Mouse (Mus musculus) cerebellum, adult 2 months (tissue): ENCODE measurements at regions not wholly inside any gene's neighbourhood (a gene's known extent, or its start where the extent isn't known, plus 50 kb on each side); places are given as distances from the start of the nearest gene placed in this dataset.

Experiments used
- DNase-seq, 2 experiments: peaks; one replicate each; pipeline ENCODE4 v3.0.0; 2021
- H3K27ac ChIP-seq: fragments of 200-500 bp; 2 replicates; pipeline ENCODE4 v1.5.1; 2012; ENCODE audit warnings: low read length, control low read depth, inconsistent platforms; ENCODE audit not compliant: insufficient read depth
- H3K27me3 ChIP-seq: fragments of 200-500 bp; 2 replicates; pipeline ENCODE4 v1.6.1; 2012; ENCODE audit warnings: inconsistent platforms, mild to moderate bottlenecking, low read length, moderate library complexity; ENCODE audit not compliant: control insufficient read depth, insufficient read depth
- H3K4me1 ChIP-seq: fragments of 200-500 bp; 2 replicates; pipeline ENCODE4 v1.6.1; 2011; ENCODE audit warnings: low read length; ENCODE audit not compliant: control insufficient read depth, insufficient read depth
- H3K4me3 ChIP-seq: fragments of 200-500 bp; replicated peaks from 2 replicates; pipeline ENCODE3; 2011; ENCODE audit warnings: mild to moderate bottlenecking, low read depth, low read length, control low read depth; ENCODE audit not compliant: insufficient read depth
- CTCF ChIP-seq: fragments of 200-500 bp; IDR thresholded peaks from 2 replicates; pipeline ENCODE4 v1.5.1; 2011; ENCODE audit warnings: low read depth, mild to moderate bottlenecking, control low read depth, low read length, moderate library complexity, borderline replicate concordance; ENCODE audit not compliant: insufficient read depth
- POLR2A ChIP-seq: fragments of 200-500 bp; IDR thresholded peaks from 2 replicates; pipeline ENCODE4 v1.6.1; 2011; ENCODE audit warnings: low read length, control low read depth, borderline replicate concordance; ENCODE audit not compliant: insufficient read depth
- WGBS: fragments of 180-500 bp; shearing (Covaris S2); methylation state at CpG from one replicate; pipeline ENCODE4 v1.1.7; 2018; 5-methylcytosine and 5-hydroxymethylcytosine counted together

GRCm38 (mm10) chr4:12461701-12462100 lies 289.9 kb upstream of the Fam92a start:
- no peak for TF ChIP-seq CTCF
- no peak for TF ChIP-seq POLR2A
- WGBS, result 88% methylated on average over 2 of the region's 2 CpGs
- Histone ChIP-seq H3K27me3 (no peaks in the 10 kb centered on the region), H3K4me3 (no peak overlapping the region), H3K27ac (no peak overlapping the region), H3K4me1 (no peaks in the 10 kb centered on the region; the same call in 1 of the 2 replicates)
- DNase-seq, result no peak

GRCm38 (mm10) chr4:12461251-12461650 lies 289.4 kb upstream of the Fam92a start:
- H3K27me3 ChIP-seq, result no peaks in the 10 kb centered on the region
- 50% methylated on average over 4 of the region's 4 CpGs for WGBS
- no peak for DNase-seq
- no peak overlapping the region for H3K4me3 ChIP-seq
- no peaks in the 10 kb centered on the region; the same call in 1 of the 2 replicates for H3K4me1 ChIP-seq
- H3K27ac ChIP-seq, result no peak overlapping the region
- TF ChIP-seq POLR2A, result no peak
- TF ChIP-seq CTCF, result no peak

GRCm38 (mm10) chr4:12457978-12458597 lies 286.3 kb upstream of the Fam92a start:
- Histone ChIP-seq H3K27ac (no peak overlapping the region), H3K4me3 (no peak overlapping the region), H3K27me3 (no peaks in the 10 kb centered on the region; the same call in 1 of the 2 replicates), H3K4me1 (no peaks in the 10 kb centered on the region; the same call in 1 of the 2 replicates)
- DNase-seq, result no peak
- TF ChIP-seq CTCF, result no peak
- TF ChIP-seq POLR2A, result no peak
- 85% methylated on average over 8 of the region's 8 CpGs for WGBS

- no peak for DNase-seq
- TF ChIP-seq CTCF (no peak), POLR2A (no peak)
- Histone ChIP-seq H3K4me1 (no peaks in the 10 kb centered on the region), H3K4me3 (no peak overlapping the region), H3K27me3 (no peaks in the 10 kb centered on the region; the same call in 1 of the 2 replicates), H3K27ac (no peak overlapping the region)
- 69% methylated on average over 2 of the region's 2 CpGs for WGBS
These were observed 280.3 kb upstream of the Fam92a start for GRCm38 (mm10) chr4:12452086-12452485.

DNA sequence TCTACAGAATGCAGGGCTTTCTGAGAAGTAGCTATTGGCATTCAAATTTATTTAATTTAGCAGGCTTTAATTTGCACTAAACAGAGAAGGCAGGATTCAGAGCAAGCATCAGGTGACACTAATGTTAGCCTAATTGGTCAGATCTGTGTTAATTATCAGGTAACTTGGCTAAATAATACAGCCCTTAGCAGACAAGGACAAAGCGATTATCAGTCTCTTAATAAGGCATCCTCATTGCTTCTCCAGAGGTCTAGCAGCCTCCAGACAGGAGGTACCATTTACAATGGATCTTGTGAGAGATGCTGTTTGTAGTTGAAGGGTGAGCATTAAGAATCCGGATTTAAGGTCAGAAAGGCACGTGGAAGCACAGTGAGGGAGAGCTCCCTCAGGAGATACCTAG lies 253.7 kb upstream of the Fam92a start:
- Histone ChIP-seq H3K27me3 (no peaks in the 10 kb centered on the region), H3K4me1 (no peaks in the 10 kb centered on the region), H3K4me3 (no peak overlapping the region), H3K27ac (no peak overlapping the region)
- DNase-seq, result no peak
- TF ChIP-seq CTCF (no peak), POLR2A (no peak)
- 66% methylated on average over 3 of the region's 3 CpGs for WGBS

DNA sequence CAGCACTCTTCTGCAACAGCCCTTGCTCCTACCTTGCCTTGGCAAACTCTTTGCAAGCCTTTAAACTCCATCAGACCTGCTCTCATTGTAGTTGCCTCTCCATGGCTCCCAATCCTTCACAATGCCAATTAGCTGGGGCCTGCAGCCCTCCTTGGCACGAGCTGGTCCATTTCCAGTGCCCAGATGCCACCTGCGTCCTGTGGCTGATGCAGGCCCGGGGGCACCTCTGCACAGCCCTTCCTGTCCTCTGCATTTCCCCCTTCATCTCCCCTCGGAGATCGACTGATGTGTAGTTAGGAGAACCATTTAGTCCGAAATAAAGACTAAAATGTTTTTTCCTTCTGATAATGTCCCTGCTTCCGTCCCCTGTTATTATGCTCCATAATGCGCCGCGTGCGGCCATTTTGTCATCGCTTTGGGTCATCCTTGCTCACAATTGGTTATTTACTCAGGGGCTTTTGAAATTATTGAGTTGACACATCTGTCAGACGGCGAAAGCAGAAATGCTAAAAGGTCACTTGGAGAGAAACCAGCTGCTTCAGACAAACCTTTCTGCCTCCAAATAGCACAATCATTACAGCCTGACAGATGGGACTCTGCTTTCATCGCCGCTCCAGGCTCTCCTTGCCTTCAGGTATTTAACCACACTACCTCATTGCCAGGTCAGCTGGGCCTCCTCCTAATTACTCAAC lies 250.0 kb upstream of the Fam92a start:
- no peak for TF ChIP-seq POLR2A
- TF ChIP-seq CTCF, result no peak
- WGBS, result 69% methylated on average over 16 of the region's 16 CpGs
- Histone ChIP-seq H3K27ac (no peak overlapping the region), H3K4me3 (no peak overlapping the region), H3K27me3 (no peaks in the 10 kb centered on the region), H3K4me1 (no peaks in the 10 kb centered on the region)
- DNase-seq, result no peak

GRCm38 (mm10) chr4:12418086-12418485 lies 246.3 kb upstream of the Fam92a start:
- no peak overlapping the region for H3K27ac ChIP-seq
- no peaks in the 10 kb centered on the region for H3K27me3 ChIP-seq
- TF ChIP-seq CTCF, result no peak
- no peak overlapping the region for H3K4me3 ChIP-seq
- H3K4me1 ChIP-seq, result no peaks in the 10 kb centered on the region
- 45% methylated on average over 3 of the region's 3 CpGs for WGBS
- no peak for DNase-seq

DNA sequence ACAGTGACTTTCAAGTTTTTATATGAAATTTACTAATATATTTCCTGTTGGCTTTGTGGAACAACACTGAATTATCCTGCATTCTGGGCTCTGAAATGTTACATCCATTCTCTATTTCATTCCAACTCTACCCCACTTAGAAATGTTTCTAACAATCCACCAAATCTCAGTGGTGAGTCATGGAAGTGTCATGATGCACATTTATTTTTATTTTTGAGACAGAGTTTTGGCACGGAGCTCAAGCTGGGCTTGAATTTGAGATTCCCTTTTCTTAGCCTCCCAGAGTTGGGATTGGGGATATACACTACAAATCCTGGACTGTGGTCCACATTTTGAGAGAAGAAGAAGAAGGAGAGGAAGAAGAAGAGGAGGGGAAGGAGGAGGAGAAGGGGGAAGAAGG lies 223.5 kb upstream of the Fam92a start:
- DNase-seq, result no peak
- WGBS, result 87% methylated on average over 1 of the region's 1 CpGs

More for the DNA sequence above, 223.5 kb upstream of the Fam92a start:
- H3K4me1 ChIP-seq, result no peaks in the 10 kb centered on the region
- no peak overlapping the region for H3K27ac ChIP-seq
- no peaks in the 10 kb centered on the region; the same call in 1 of the 2 replicates for H3K27me3 ChIP-seq
- H3K4me3 ChIP-seq, result no peak overlapping the region
- TF ChIP-seq CTCF (no peak), POLR2A (no peak)
